Mouse (Mus musculus) spleen, postnatal 4 days (tissue): ENCODE measurements around the gene Nradd.

Experiments
- DNase-seq, 2 experiments: peaks; one replicate each; pipeline ENCODE4 v3.0.0; 2022; ENCODE audit warnings: low spot score in 2 of 2

Gene Nradd

DNA sequence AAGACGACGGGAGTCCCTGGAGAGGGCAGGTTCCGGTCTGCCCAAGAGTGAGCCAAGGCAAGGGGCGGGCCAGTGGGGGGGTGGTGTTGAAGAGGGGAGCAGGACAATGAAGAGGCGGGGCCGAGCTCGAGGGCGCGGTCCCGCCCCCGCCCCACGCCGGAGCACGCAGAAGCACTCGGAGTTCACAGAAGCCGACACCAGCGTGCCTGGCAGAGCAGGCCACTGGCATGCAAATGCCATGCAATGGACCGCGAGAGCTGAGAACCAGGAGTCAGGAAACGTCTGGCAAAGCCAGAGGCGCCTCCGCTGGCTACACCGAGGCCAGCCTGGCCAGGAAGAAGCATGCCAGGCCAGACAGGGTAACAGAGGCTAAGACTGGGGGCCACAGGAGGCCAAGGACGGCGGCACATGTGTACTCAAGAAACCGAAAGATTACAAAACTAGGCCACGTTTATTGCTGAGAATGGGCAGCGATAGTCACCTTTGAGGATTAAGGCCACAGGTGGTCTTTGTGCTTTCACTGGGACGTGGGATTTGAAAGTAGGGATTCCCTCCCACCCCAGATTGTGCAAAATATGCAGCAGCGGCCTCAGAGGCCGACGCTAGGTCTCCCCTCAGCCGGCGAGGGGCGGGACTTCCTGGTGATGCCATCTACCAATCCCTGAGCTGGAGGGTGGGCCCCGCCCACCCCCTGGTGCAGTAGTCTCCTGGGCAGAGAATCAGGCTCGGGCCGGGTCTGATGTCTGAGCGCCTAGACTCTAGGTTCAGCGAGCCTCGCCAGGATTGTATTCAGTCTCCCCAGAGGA lies at the start of gene Nradd:
Nradd (minus strand) TSS at position 92 of the 806 bp plus-strand sequence.
- DNase-seq = peak; percentile 74 to 83

GRCm38 (mm10) chr9:110673107-110673752 lies 49.0 kb upstream of the Nradd start:
- no peak for DNase-seq

DNA sequence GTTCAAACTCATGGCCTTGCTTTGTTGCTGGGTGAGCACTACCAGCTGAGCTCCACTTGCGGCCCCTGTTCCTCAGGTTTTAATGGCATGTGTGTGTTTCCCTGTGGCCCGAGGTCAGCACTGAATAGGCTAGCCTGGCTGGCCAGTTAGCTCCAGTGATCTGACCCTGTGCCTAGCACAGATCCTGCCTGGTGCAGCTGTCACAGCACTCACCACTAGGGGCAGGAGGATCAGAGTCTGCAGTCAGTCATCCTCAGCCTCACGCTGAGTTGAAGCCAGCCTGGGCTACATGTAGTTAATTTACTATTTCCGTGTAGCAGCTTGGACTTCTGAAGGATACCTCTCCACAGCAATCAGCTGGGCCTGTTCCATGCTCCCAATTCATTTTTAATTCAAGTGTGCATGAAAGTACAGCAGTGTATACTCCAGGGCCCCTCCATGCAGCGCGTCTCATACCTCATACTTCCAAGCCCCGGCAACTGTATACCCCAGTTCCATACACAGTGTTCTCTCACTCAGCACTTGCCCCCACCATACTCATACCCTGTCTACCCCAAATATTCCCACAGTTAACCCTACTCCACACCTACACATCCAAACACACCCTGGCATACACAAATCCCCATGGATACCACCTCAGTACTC lies 48.3 kb upstream of the Nradd start:
- DNase-seq = peak; percentile 54 to 73

GRCm38 (mm10) chr9:110669785-110670184 lies 45.5 kb upstream of the Nradd start:
- no peak for DNase-seq

- DNase-seq = no peak
Observed at GRCm38 (mm10) chr9:110668601-110669293, 44.5 kb upstream of the Nradd start.

- DNase-seq = no peak
Observed at GRCm38 (mm10) chr9:110667219-110667836, 43.1 kb upstream of the Nradd start.

DNA sequence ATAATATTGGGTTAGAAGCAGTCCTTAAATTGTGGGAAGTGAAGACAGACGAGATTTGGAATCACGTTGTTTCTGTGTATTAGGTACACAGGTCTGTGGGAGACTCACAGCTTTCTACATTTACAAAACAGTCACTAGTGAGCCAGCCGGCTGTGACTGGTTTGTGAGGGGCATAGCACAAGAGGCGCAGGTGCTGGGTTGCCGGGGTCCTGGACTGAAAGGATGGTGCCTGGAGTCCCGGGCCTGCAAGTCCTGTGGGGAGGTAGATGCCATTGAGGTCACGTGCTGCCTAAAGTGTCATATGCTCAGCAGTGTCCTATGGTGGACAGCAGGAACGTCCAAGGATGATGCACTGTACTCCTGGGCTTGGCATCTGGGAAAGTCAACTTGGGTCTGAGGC lies 42.1 kb upstream of the Nradd start:
- no peak for DNase-seq

- DNase-seq = peak; percentile 77 to 79
Observed at GRCm38 (mm10) chr9:110665912-110666311, 41.7 kb upstream of the Nradd start.

GRCm38 (mm10) chr9:110662844-110663243 lies 38.6 kb upstream of the Nradd start:
- no peak for DNase-seq

GRCm38 (mm10) chr9:110660856-110661612 lies 36.8 kb upstream of the Nradd start:
- DNase-seq = no peak

GRCm38 (mm10) chr9:110660208-110660607 lies 36.0 kb upstream of the Nradd start:
- no peak for DNase-seq

- no peak for DNase-seq
Observed at GRCm38 (mm10) chr9:110659521-110659920, 35.3 kb upstream of the Nradd start.

GRCm38 (mm10) chr9:110657474-110658078 lies 33.3 kb upstream of the Nradd start:
- DNase-seq = peak in 1 of 2 experiments; percentile 54

- DNase-seq = peak; percentile 94 to 98
Observed at GRCm38 (mm10) chr9:110656249-110657221, 32.3 kb upstream of the Nradd start, which contains the start of gene Ccdc12. Gene Ccdc12, plus strand, starts transcription at chr9:110656503.

GRCm38 (mm10) chr9:110655651-110656007 lies 31.4 kb upstream of the Nradd start:
- DNase-seq = no peak

- DNase-seq = no peak
Observed at GRCm38 (mm10) chr9:110654726-110655650, 30.7 kb upstream of the Nradd start.

GRCm38 (mm10) chr9:110653655-110654461 lies 29.6 kb upstream of the Nradd start, which contains the start of gene Nbeal2:
Gene Nbeal2, minus strand, starts transcription at chr9:110654161.
- DNase-seq = peak; percentile 89 to 93
